Mouse (Mus musculus): ENCODE results near the gene Tenm3.

DNA sequence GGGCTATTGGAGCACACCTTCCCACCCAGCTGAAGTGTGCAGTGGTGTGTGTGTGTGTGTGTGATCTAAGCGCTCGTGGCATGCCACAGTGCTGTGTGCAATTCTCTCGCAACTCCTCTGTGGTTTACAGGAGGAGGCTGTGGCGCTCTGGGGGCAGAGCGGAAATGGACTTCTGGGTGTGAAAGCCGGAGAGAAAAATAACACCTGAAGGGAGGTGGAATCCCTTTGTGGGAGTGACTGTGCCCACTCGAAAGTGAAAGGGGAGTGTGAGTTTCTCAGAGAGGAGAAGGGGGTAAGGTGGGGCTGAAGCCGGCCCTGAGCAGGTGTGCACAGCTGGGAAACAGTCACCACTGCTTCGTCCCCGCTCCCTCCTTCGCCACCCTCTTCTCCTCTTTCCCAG is 418.6 kb downstream of the Tenm3 start:
- TF ChIP-seq TAL1 (conservative IDR thresholded peaks at IDR 0.05; ENCODE audit: low read depth, low read length) (no peak), CTCF (IDR thresholded peaks at IDR 0.05; ENCODE audit: low read depth, low read length) (no peak)

Data from G1E (cell line).